Mouse (Mus musculus) erythroblast, embryonic 14.5 days (primary cell): ENCODE results near the gene Ptges3l. TPM values are rescaled to one million over a fixed set of nuclear protein-coding genes. Genes with fewer than 3 reads are reported as not detected.
A peak's percentile ranks its signal among the peaks of the same experiment; 100 is the strongest.
"Not testable (repeated sequence)": the region's sequence is repeated elsewhere in the genome, so short reads cannot be mapped to it uniquely, and the experiment has no call there.

Experiments
- H3K27me3 ChIP-seq: 2 replicates; pipeline ENCODE4 v1.6.1; 2012; ENCODE audit warnings: inconsistent platforms; ENCODE audit not compliant: control insufficient read depth
- H3K36me3 ChIP-seq: 2 replicates; pipeline ENCODE4 v1.6.1; 2012; ENCODE audit warnings: mild to moderate bottlenecking, inconsistent platforms; ENCODE audit not compliant: control insufficient read depth
- H3K4me1 ChIP-seq: 2 replicates; pipeline ENCODE4 v1.6.1; 2012; ENCODE audit warnings: inconsistent platforms; ENCODE audit not compliant: control insufficient read depth
- H3K4me3 ChIP-seq: replicated peaks from 2 replicates; pipeline ENCODE3; 2012; ENCODE audit warnings: moderate library complexity, mild to moderate bottlenecking, inconsistent platforms
- H3K9me3 ChIP-seq: 2 replicates; pipeline ENCODE4 v1.6.1; 2012; ENCODE audit warnings: low read length, inconsistent platforms, mixed read lengths; ENCODE audit not compliant: control insufficient read depth
- GATA1 ChIP-seq: IDR thresholded peaks from 2 replicates; pipeline ENCODE4 v1.6.1; 2012; ENCODE audit warnings: low read length, inconsistent platforms, mixed read lengths
- TAL1 ChIP-seq: IDR thresholded peaks from 3 replicates; pipeline ENCODE4 v1.6.1; 2012; ENCODE audit warnings: low read length, inconsistent platforms, mixed read lengths
- polyA plus RNA-seq: library from polyadenylated mRNA; stranded (reverse); fragments of >175 nt; gene quantifications from 2 replicates; pipeline ENCODE4 v1.2.3, GENCODE M21; 2012

Ptges3l gene
- polyA plus RNA-seq, 1 experiment: not detected

DNA sequence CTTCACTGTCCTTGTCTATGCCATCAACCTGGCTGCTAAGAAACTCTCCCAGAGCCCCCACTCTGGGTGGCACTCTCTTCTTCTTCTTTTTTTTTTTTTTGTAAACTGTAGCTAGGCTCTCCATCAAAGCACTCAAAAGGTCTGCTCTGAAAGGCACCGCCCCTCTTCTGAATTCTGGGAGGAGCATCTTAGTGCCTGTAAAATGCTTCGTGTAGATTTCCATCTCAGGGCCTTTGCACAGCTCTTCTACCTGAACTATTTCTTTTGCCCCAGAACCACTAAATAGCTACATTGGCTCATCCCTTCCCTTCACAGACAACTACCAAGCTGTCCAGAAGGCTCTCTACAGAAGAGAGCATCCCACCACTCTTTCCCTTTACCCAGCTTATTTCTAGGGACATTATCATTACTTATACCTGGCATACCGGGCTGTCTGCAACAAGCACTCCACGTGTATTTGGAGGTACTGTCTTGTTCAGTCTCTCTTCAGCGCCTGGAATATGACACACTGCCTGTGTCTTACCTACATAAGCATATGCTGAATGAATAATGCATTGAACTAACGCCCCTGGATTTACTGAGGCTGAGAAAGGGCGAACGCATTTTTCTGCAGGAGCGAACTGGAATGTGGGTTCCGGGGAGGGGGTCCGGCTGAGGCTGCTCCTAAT, 8.6 kb downstream of the Ptges3l start:
- Histone ChIP-seq H3K36me3 (peaks cover 33% of the 10 kb centered on the region), H3K4me3 (peak overlapping the region; percentile 74), H3K9me3 (no peaks in the 10 kb centered on the region), H3K27me3 (no peaks in the 10 kb centered on the region), H3K4me1 (peaks cover 24% of the 10 kb centered on the region)
- TF ChIP-seq TAL1 (no peak), GATA1 (no peak)

DNA sequence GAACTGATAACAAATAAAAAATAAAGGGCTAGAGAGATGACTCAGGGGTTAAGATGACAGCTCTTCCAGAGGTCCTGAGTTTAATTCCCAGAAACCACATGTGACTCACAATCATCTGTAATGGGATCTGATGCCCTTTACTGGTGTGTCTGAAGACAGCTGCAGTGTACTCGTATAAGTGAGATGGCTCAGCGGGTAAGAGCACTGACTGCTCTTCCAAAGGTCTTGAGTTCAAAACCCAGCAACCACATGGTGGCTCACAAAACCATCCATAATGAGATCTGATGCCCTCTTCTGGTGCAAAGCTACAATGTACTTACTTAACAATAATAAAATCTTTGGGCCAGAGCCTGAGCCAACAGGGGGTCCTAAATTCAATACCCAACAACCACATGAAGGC, 9.8 kb downstream of the Ptges3l start:
- Histone ChIP-seq H3K4me1 (peaks cover 24% of the 10 kb centered on the region), H3K9me3 (no peaks in the 10 kb centered on the region), H3K36me3 (peaks cover 46% of the 10 kb centered on the region), H3K4me3 (no peak overlapping the region), H3K27me3 (no peaks in the 10 kb centered on the region)
- TF ChIP-seq TAL1: no peak
- no peak for TF ChIP-seq GATA1

DNA sequence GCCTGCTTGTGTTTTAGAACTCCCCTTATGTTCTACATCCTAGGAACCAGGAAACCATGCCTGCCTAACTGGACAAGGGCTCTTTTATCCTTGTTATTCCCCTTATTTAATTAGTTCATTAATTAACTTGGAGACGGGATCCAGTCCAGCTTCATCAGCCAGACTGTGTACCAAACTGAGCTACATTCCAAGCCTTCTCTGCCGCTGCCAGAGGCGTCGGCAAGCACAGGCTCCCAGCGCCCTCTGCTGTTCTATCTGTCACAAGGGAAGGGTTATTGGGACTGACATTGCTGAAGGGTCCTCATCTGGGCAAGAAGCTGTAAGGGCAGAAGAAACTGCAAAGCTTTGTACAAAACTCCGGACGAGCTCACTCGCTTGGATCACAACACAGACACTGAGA, 30.0 kb downstream of the Ptges3l start:
- no peak for TF ChIP-seq TAL1
- no peak for TF ChIP-seq GATA1
- H3K27me3 ChIP-seq: no peaks in the 10 kb centered on the region
- no peaks in the 10 kb centered on the region for H3K9me3 ChIP-seq
- H3K4me1 ChIP-seq: no peaks in the 10 kb centered on the region; the same call in 1 of the 2 replicates
- H3K36me3 ChIP-seq: no peaks in the 10 kb centered on the region
- H3K4me3 ChIP-seq: no peak overlapping the region

- TF ChIP-seq TAL1: no peak
- no peak for TF ChIP-seq GATA1
- Histone ChIP-seq H3K27me3 (peaks cover 4% of the 10 kb centered on the region), H3K4me3 (no peak overlapping the region), H3K4me1 (peaks cover 2% of the 10 kb centered on the region), H3K36me3 (no peaks in the 10 kb centered on the region), H3K9me3 (no peaks in the 10 kb centered on the region)
Observed at GRCm38 (mm10) chr11:101381817-101382216, 43.3 kb downstream of the Ptges3l start.

- Histone ChIP-seq H3K27me3 (peaks cover 8% of the 10 kb centered on the region), H3K9me3 (no peaks in the 10 kb centered on the region), H3K4me3 (no peak overlapping the region), H3K36me3 (no peaks in the 10 kb centered on the region), H3K4me1 (peaks cover 2% of the 10 kb centered on the region)
- TF ChIP-seq GATA1 (no peak), TAL1 (no peak)
Observed at GRCm38 (mm10) chr11:101378926-101379325, 46.2 kb downstream of the Ptges3l start.

GRCm38 (mm10) chr11:101378196-101378595, 46.9 kb downstream of the Ptges3l start:
- H3K4me1 ChIP-seq, H3K27me3 ChIP-seq, H3K4me3 ChIP-seq, H3K36me3 ChIP-seq, H3K9me3 ChIP-seq: not testable (repeated sequence)

GRCm38 (mm10) chr11:101374421-101374938, 50.7 kb downstream of the Ptges3l start:
- TF ChIP-seq TAL1 (no peak), GATA1 (no peak)
- Histone ChIP-seq H3K36me3 (no peaks in the 10 kb centered on the region), H3K9me3 (no peaks in the 10 kb centered on the region), H3K4me3 (no peak overlapping the region), H3K27me3 (peaks cover 8% of the 10 kb centered on the region), H3K4me1 (no peaks in the 10 kb centered on the region)

- Histone ChIP-seq H3K4me1 (no peaks in the 10 kb centered on the region), H3K9me3 (no peaks in the 10 kb centered on the region), H3K27me3 (peaks cover 2% of the 10 kb centered on the region; the same call in 1 of the 2 replicates), H3K4me3 (no peak overlapping the region), H3K36me3 (no peaks in the 10 kb centered on the region)
- no peak for TF ChIP-seq TAL1
Observed at GRCm38 (mm10) chr11:101370141-101370540, 55.0 kb downstream of the Ptges3l start.

Other genes with a start within 250 kb of the Ptges3l start
- 0.02 TPM in 1 of 2 replicates, not detected in the other for gene Ccr10, start 249.9 kb downstream of the Ptges3l start, polyA plus RNA-seq
- 0.71 and 0.74 TPM in 2 replicates for gene Ezh1, start 198.9 kb downstream of the Ptges3l start, polyA plus RNA-seq
- 0.07 and 0.09 TPM in 2 replicates for gene Ramp2, start 179.3 kb downstream of the Ptges3l start, polyA plus RNA-seq
- 16.1 and 19.2 TPM in 2 replicates for gene Vps25, start 171.6 kb downstream of the Ptges3l start, polyA plus RNA-seq
- 14.8 and 19.5 TPM in 2 replicates for gene Wnk4, start 164.8 kb downstream of the Ptges3l start, polyA plus RNA-seq
- gene Cntd1, start 146.3 kb downstream of the Ptges3l start, polyA plus RNA-seq: 0.02 TPM in 1 of 2 replicates, not detected in the other
- gene Coa3, start 146.2 kb downstream of the Ptges3l start, polyA plus RNA-seq: 2.2 and 4.5 TPM in 2 replicates
- 17.9 and 19.6 TPM in 2 replicates for gene Becn1, start 123.0 kb downstream of the Ptges3l start, polyA plus RNA-seq
- 22.5 and 26.2 TPM in 2 replicates for gene Psme3, start 109.1 kb downstream of the Ptges3l start, polyA plus RNA-seq
- gene Aoc2, start 100.3 kb downstream of the Ptges3l start, polyA plus RNA-seq: 1.9 and 2.8 TPM in 2 replicates
- gene Aoc3, start 94.7 kb downstream of the Ptges3l start, polyA plus RNA-seq: 0.02 and 0.06 TPM in 2 replicates
- not detected in 2 replicates for gene G6pc, start 57.8 kb downstream of the Ptges3l start, polyA plus RNA-seq
- 2.9 and 3.7 TPM in 2 replicates for gene Aarsd1, start 7.7 kb downstream of the Ptges3l start, polyA plus RNA-seq
- 3.6 and 3.7 TPM in 2 replicates for gene Gm27029, start 537 bp downstream of the Ptges3l start, polyA plus RNA-seq
- 0.20 and 0.24 TPM in 2 replicates for gene Rundc1, start 248 bp downstream of the Ptges3l start, polyA plus RNA-seq
- 28.9 and 48.8 TPM in 2 replicates for gene Rpl27, start 17.0 kb upstream of the Ptges3l start, polyA plus RNA-seq
- 1.6 and 2.1 TPM in 2 replicates for gene Ifi35, start 23.1 kb upstream of the Ptges3l start, polyA plus RNA-seq
- gene Rnd2, start 39.7 kb upstream of the Ptges3l start, polyA plus RNA-seq: 0.09 and 0.16 TPM in 2 replicates
- gene Vat1, start 40.9 kb upstream of the Ptges3l start, polyA plus RNA-seq: 0.69 and 0.80 TPM in 2 replicates
- gene Brca1, start 126.6 kb upstream of the Ptges3l start, polyA plus RNA-seq: 0.40 and 0.44 TPM in 2 replicates
- 2.0 and 5.3 TPM in 2 replicates for gene Nbr1, start 126.8 kb upstream of the Ptges3l start, polyA plus RNA-seq
- gene Tmem106a, start 156.9 kb upstream of the Ptges3l start, polyA plus RNA-seq: 0.05 TPM in 1 of 2 replicates, not detected in the other
- gene Gm11634, start 173.9 kb upstream of the Ptges3l start, polyA plus RNA-seq: not detected in 2 replicates
- 1.4 and 2.2 TPM in 2 replicates for gene Rdm1, start 201.9 kb upstream of the Ptges3l start, polyA plus RNA-seq
- 0.04 and 0.13 TPM in 2 replicates for gene Arl4d, start 240.2 kb upstream of the Ptges3l start, polyA plus RNA-seq